In genomic region chr16:85801971-85802811, GRCm38 (mm10) we compare ENCODE assay signal across 8 mouse cellular contexts. TPM values are rescaled to one million over a fixed set of nuclear protein-coding genes. Genes with fewer than 3 reads are reported as not detected.
DNase-seq lines count a peak whose midpoint lies in the region; TF ChIP-seq lines count a peak whose summit lies in the region.

No protein-coding gene starts in this region.

- H3K9me3 ChIP-seq in forebrain, embryonic 10.5 days = no peaks in the 10 kb centered on the region

- H3K79me2 ChIP-seq in C2C12 (ENCODE audit: control insufficient read depth, insufficient read depth) = peaks cover 21% of the 10 kb centered on the region

- H3K4me3 ChIP-seq in C2C12 (ENCODE audit: insufficient read depth, poor library complexity, severe bottlenecking) = peak overlapping the region; percentile 45
- peak overlapping the region; percentile 80 for H3K4me3 ChIP-seq in forebrain, embryonic 10.5 days

- no peak for TF ChIP-seq CTCF in C2C12 (IDR thresholded peaks at IDR 0.05; ENCODE audit: control insufficient read depth, insufficient read depth, insufficient read length)

- H3K36me3 ChIP-seq in C2C12 (ENCODE audit: control insufficient read depth, insufficient read depth) = peaks cover 21% of the 10 kb centered on the region
- H3K36me3 ChIP-seq in forebrain, embryonic 10.5 days (replicated peaks) = peaks cover 31% of the 10 kb centered on the region

- peaks cover 43% of the 10 kb centered on the region for H3K4me1 ChIP-seq in forebrain, embryonic 10.5 days

- under 1% methylated on average over 67 of the region's 67 CpGs for WGBS in forebrain, embryonic 10.5 days

- no peaks in the 10 kb centered on the region for H3K27me3 ChIP-seq in C2C12 (ENCODE audit: control insufficient read depth, insufficient read depth, insufficient read length)
- H3K27me3 ChIP-seq in forebrain, embryonic 10.5 days (ENCODE audit: poor library complexity, severe bottlenecking) = no peaks in the 10 kb centered on the region

- peak; percentile 58 for DNase-seq in adrenal gland, postnatal 10 days
- peak; percentile 63 for DNase-seq in forebrain, embryonic 10.5 days (ENCODE audit: extremely low spot score, low spot score)
- DNase-seq in heart, postnatal 14 days = peak; percentile 70 to 76
- peak; percentile 32 to 38 for DNase-seq in layer of hippocampus, adult 8-10 months (ENCODE audit: low spot score in 2 of 2)
- peak; percentile 61 for DNase-seq in lung, postnatal 36 days
- peak; percentile 28 for DNase-seq in right cerebral cortex, postnatal 4 days
- no peak for DNase-seq in thymus, postnatal 0 days (ENCODE audit: low spot score)

- intact Hi-C loops in heart, postnatal 14 days (cut with DNase I) = loop anchor here (5.0 to 10.0 kb wide), 3 partner anchors 80 to 1895 kb away; partner anchors contain the start of gene Bach1

- H3ac ChIP-seq in C2C12 (ENCODE audit: control insufficient read depth, insufficient read length, low read depth) = peak overlapping the region; percentile 81

- no peaks in the 10 kb centered on the region for H3K79me3 ChIP-seq in C2C12 (ENCODE audit: low read depth)

- peak overlapping the region; percentile 91 for H3K27ac ChIP-seq in forebrain, embryonic 10.5 days

TF ChIP-seq in C2C12, 6 proteins besides CTCF, POLR2A, EP300 and RAD21:
- no peak for TF ChIP-seq FOSL1 (IDR thresholded peaks at IDR 0.05; ENCODE audit: insufficient read depth, low read length, poor library complexity, severe bottlenecking)
- no peak for TF ChIP-seq CEBPB (IDR thresholded peaks at IDR 0.05; ENCODE audit: low read depth)
- no peak for TF ChIP-seq USF1 (IDR thresholded peaks at IDR 0.05; ENCODE audit: low read depth)
- TF ChIP-seq MYOD1 (IDR thresholded peaks at IDR 0.05; ENCODE audit: control insufficient read depth, insufficient read length, low read depth) = no peak
- no peak for TF ChIP-seq MYOG (IDR thresholded peaks at IDR 0.05; ENCODE audit: control insufficient read depth, extremely low read depth, insufficient read length)
- TF ChIP-seq MAX (IDR thresholded peaks at IDR 0.05) = no peak

RNA-seq across cellular contexts. Expression of gene Adamts1, which starts 0.7 kb away (rescaled TPM):
- 1.8 TPM for polyA plus RNA-seq in C2C12 (2012; fragmentation: generic; extraction: Trizol)
- total RNA-seq in adrenal gland, postnatal 10 days (2021) = 10 to 100 TPM; 17.9 to 47.6 TPM
- 15.7 and 15.9 TPM in 2 replicates for polyA plus RNA-seq in forebrain, embryonic 10.5 days (2016; fragmentation: Nextera tagmentation; extraction: Ambion mirVana)
- total RNA-seq in heart, postnatal 14 days (2021) = 10 to 100 TPM; 33.5 to 50.5 TPM
- 10 to 100 TPM; 20.4 to 30.5 (median 25.1) TPM for total RNA-seq in layer of hippocampus, adult 8-10 months (2022)
- 2.3 and 3.2 TPM in 2 replicates for polyA plus RNA-seq in thymus, postnatal 0 days (2015; fragmentation: Nextera tagmentation; extraction: Ambion mirVana)
